8 mouse cellular contexts compared by ENCODE assay signal in genomic region chr5:110354716-110355115, GRCm38 (mm10). TPM values are rescaled to one million over a fixed set of nuclear protein-coding genes. Genes with fewer than 3 reads are reported as not detected.
DNase-seq lines count a peak whose midpoint lies in the region; ATAC-seq lines count a peak whose summit lies in the region.

No protein-coding gene starts in this region.

- no peak overlapping the region for H3K27ac ChIP-seq in liver, embryonic 12.5 days
- no peak overlapping the region for H3K27ac ChIP-seq in stomach, embryonic 14.5 days (ENCODE audit: low read length)

- H3K36me3 ChIP-seq in liver, embryonic 12.5 days, result no peaks in the 10 kb centered on the region
- H3K36me3 ChIP-seq in stomach, embryonic 14.5 days (ENCODE audit: control insufficient read depth, insufficient read depth, low read length), result no peaks in the 10 kb centered on the region

- H3K9me3 ChIP-seq in liver, embryonic 12.5 days (replicated peaks), result no peaks in the 10 kb centered on the region
- no peaks in the 10 kb centered on the region for H3K9me3 ChIP-seq in stomach, embryonic 14.5 days (ENCODE audit: control insufficient read depth, low read depth, low read length)

- DNase-seq in cerebellum, postnatal 10 days, result peak; percentile 68 to 74
- no peak for DNase-seq in cerebellum, adult 9-11 months
- peak; percentile 30 for DNase-seq in ovary, postnatal 36 days (ENCODE audit: low spot score)
- DNase-seq in ovary, adult 18-20 months (ENCODE audit: low spot score), result no peak
- peak; percentile 51 for DNase-seq in embryo, embryonic 9.5 days (ENCODE audit: extremely low spot score)
- DNase-seq in layer of hippocampus, adult 9-11 months, result no peak

- ATAC-seq in liver, embryonic 12.5 days, result 0 out of 2 replicates have a peak, but pooled peaks have one; percentile 27
- ATAC-seq in stomach, embryonic 14.5 days (ENCODE audit: insufficient number of reproducible peaks, insufficient read depth, low FRiP score, low read depth), result no peak; the same call in 1 of the 2 replicates

- no peak overlapping the region for H3K4me3 ChIP-seq in liver, embryonic 12.5 days
- H3K4me3 ChIP-seq in stomach, embryonic 14.5 days (ENCODE audit: low read depth, low read length), result no peak overlapping the region

- H3K4me1 ChIP-seq in liver, embryonic 12.5 days, result no peaks in the 10 kb centered on the region
- no peaks in the 10 kb centered on the region for H3K4me1 ChIP-seq in stomach, embryonic 14.5 days (ENCODE audit: control insufficient read depth, insufficient read depth, low read length)

- 13% methylated on average over 7 of the region's 7 CpGs for WGBS in liver, embryonic 12.5 days (ENCODE audit: insufficient replicate concordance)
- 11% methylated on average over 7 of the region's 7 CpGs for WGBS in stomach, embryonic 14.5 days

- H3K9ac ChIP-seq in liver, embryonic 12.5 days, result no peak overlapping the region
- no peak overlapping the region for H3K9ac ChIP-seq in stomach, embryonic 14.5 days (replicated peaks; ENCODE audit: low read depth, low read length)

- no peak overlapping the region for H3K4me2 ChIP-seq in liver, embryonic 12.5 days
- 0 out of 2 replicates have a peak overlapping the region, but pooled peaks have one; percentile 2 for H3K4me2 ChIP-seq in stomach, embryonic 14.5 days (replicated peaks; ENCODE audit: low read depth, low read length)

- peaks cover 24% of the 10 kb centered on the region for H3K27me3 ChIP-seq in liver, embryonic 12.5 days (replicated peaks)
- no peaks in the 10 kb centered on the region for H3K27me3 ChIP-seq in stomach, embryonic 14.5 days (ENCODE audit: control insufficient read depth, insufficient read depth, low read length)

RNA-seq across cellular contexts. Expression of gene Lrcol1, which starts 10.2 kb away (rescaled TPM):
- not detected in 2 replicates for polyA plus RNA-seq in liver, embryonic 12.5 days (2016; fragmentation: Nextera tagmentation; extraction: Ambion mirVana)
- polyA plus RNA-seq in stomach, embryonic 14.5 days (2014; fragmentation: Nextera tagmentation; extraction: Ambion mirVana), result not detected in 2 replicates

RNA-seq across cellular contexts. Expression of gene P2rx2, which starts 11.7 kb away (rescaled TPM):
- 0.06 TPM in 1 of 2 replicates, not detected in the other for polyA plus RNA-seq in liver, embryonic 12.5 days (2016; fragmentation: Nextera tagmentation; extraction: Ambion mirVana)
- 0.94 and 1.8 TPM in 2 replicates for polyA plus RNA-seq in stomach, embryonic 14.5 days (2014; fragmentation: Nextera tagmentation; extraction: Ambion mirVana)

Comparison
In these comparisons a context has a peak if more than half of its experiments do, and no peak if none do; other contexts are left out.
1. DNase-seq: peak in cerebellum, postnatal 10 days (2 of 2), ovary, postnatal 36 days (single experiment) and embryo, embryonic 9.5 days (single experiment); none in cerebellum, adult 9-11 months (single experiment), ovary, adult 18-20 months (single experiment) and layer of hippocampus, adult 9-11 months (single experiment).